Mouse (Mus musculus): ENCODE measurements around the gene Stat5b. TPM values are rescaled to one million over a fixed set of nuclear protein-coding genes. Genes with fewer than 3 reads are reported as not detected.
A peak's percentile ranks its signal among the peaks of the same experiment; 100 is the strongest.

The Stat5b gene
- polyA plus RNA-seq, 1 experiment = 33.2 TPM

DNA sequence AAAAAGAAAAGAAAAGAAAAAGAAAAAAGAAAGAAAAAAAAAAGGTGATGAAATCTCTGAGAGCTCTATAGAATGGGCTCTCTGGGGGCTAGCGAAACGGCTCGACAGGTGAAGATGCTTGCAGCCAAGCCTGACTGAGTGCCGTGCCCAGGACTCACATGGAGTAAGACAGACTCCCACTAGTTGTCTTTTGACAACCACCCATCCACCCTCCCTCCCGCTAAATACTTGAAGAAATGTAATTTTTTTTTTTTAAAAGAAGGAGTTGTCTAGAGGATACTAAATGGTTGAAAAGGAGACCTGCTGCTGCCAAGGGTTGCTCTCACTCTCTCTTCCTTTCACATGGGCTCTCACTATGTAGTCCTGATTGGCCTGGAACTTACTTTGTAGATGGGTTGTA is 111.8 kb downstream of the Stat5b start:
- Histone ChIP-seq H3K4me3 (ENCODE audit: extremely low read depth, insufficient read depth, insufficient read length) (no peak overlapping the region), H3K27ac (ENCODE audit: insufficient read depth, low read length) (no peak overlapping the region), H3K4me1 (ENCODE audit: control insufficient read depth, insufficient read depth, insufficient read length) (peaks cover 18% of the 10 kb centered on the region; the same call in 1 of the 2 replicates), H3K27me3 (ENCODE audit: control insufficient read depth, insufficient read depth, low read length) (no peaks in the 10 kb centered on the region), H3K36me3 (ENCODE audit: control insufficient read depth, insufficient read depth, low read length) (no peaks in the 10 kb centered on the region)
- no peak for DNase-seq (ENCODE audit: low read depth in 1 of 2, low spot score in 2 of 2)
- no peak for TF ChIP-seq POLR2A (IDR thresholded peaks at IDR 0.05; ENCODE audit: low read depth, low read length)
- no peak for TF ChIP-seq CTCF (IDR thresholded peaks at IDR 0.05; ENCODE audit: extremely low read depth, insufficient read depth, insufficient read length, insufficient replicate concordance)
- WGBS = 28% methylated on average over 5 of the region's 5 CpGs

GRCm38 (mm10) chr11:100738066-100738604 is 112.4 kb downstream of the Stat5b start, which contains the start of gene Rab5c:
Gene Rab5c, minus strand, starts transcription at chr11:100738215.
- Histone ChIP-seq H3K27me3 (ENCODE audit: control insufficient read depth, insufficient read depth, low read length) (no peaks in the 10 kb centered on the region), H3K4me3 (ENCODE audit: extremely low read depth, insufficient read depth, insufficient read length) (peak within 1 kb of the TSS; percentile 75), H3K27ac (ENCODE audit: insufficient read depth, low read length) (peak within 1 kb of the TSS; percentile 76), H3K4me1 (ENCODE audit: control insufficient read depth, insufficient read depth, insufficient read length) (peaks cover 18% of the 10 kb centered on the region; the same call in 1 of the 2 replicates), H3K36me3 (ENCODE audit: control insufficient read depth, insufficient read depth, low read length) (no peaks in the 10 kb centered on the region)
- WGBS = under 1% methylated on average over 39 of the region's 39 CpGs
- DNase-seq (ENCODE audit: low read depth in 1 of 2, low spot score in 2 of 2) = peak; percentile 98 to 99
- peak; percentile 39; the same call in 1 of the 2 replicates for TF ChIP-seq POLR2A (IDR thresholded peaks at IDR 0.05; ENCODE audit: low read depth, low read length)
- no peak for TF ChIP-seq CTCF (IDR thresholded peaks at IDR 0.05; ENCODE audit: extremely low read depth, insufficient read depth, insufficient read length, insufficient replicate concordance)

DNA sequence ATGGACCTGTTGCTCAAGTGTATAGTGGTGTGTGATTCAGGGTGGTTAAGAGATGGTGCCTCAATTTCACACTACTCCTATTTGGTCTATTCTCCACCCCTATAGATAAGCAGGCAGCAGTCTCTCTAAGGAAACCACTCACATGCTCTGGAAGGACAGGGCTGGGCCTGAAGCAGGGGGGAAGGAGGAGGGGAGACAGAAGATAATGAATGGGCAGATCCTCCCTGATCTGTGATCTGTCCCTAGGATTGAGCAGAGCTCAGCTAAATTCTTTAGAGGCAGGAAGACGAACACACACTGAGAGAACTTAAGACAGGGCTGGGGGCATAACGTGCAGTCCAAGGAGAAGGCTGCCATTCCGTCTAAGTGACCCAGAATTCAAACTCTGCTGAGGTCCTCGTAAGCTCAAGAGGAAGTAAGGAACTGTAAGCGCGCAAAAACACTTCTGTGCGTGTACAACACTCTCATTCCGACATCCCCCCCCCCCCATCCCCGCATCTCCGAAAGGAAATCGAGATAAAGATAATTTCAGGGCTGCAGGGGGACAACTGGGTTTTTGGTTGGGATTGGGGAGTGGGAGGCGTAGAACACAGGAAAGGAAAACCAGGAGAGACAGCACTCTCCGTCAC is 113.3 kb downstream of the Stat5b start:
- Histone ChIP-seq H3K4me3 (ENCODE audit: extremely low read depth, insufficient read depth, insufficient read length) (peak overlapping the region; percentile 75), H3K36me3 (ENCODE audit: control insufficient read depth, insufficient read depth, low read length) (no peaks in the 10 kb centered on the region), H3K4me1 (ENCODE audit: control insufficient read depth, insufficient read depth, insufficient read length) (peaks cover 18% of the 10 kb centered on the region; the same call in 1 of the 2 replicates), H3K27me3 (ENCODE audit: control insufficient read depth, insufficient read depth, low read length) (no peaks in the 10 kb centered on the region), H3K27ac (ENCODE audit: insufficient read depth, low read length) (peak overlapping the region; percentile 76)
- TF ChIP-seq CTCF (IDR thresholded peaks at IDR 0.05; ENCODE audit: extremely low read depth, insufficient read depth, insufficient read length, insufficient replicate concordance) (no peak), POLR2A (IDR thresholded peaks at IDR 0.05; ENCODE audit: low read depth, low read length) (no peak)
- DNase-seq (ENCODE audit: low read depth in 1 of 2, low spot score in 2 of 2) = no peak
- under 1% methylated on average over 13 of the region's 13 CpGs for WGBS

GRCm38 (mm10) chr11:100736746-100737080 is 113.8 kb downstream of the Stat5b start:
- 53% methylated on average over 4 of the region's 4 CpGs for WGBS
- no peak for DNase-seq (ENCODE audit: low read depth in 1 of 2, low spot score in 2 of 2)
- no peaks in the 10 kb centered on the region for H3K36me3 ChIP-seq (ENCODE audit: control insufficient read depth, insufficient read depth, low read length)
- H3K27me3 ChIP-seq (ENCODE audit: control insufficient read depth, insufficient read depth, low read length) = no peaks in the 10 kb centered on the region
- peaks cover 18% of the 10 kb centered on the region; the same call in 1 of the 2 replicates for H3K4me1 ChIP-seq (ENCODE audit: control insufficient read depth, insufficient read depth, insufficient read length)
- H3K27ac ChIP-seq (ENCODE audit: insufficient read depth, low read length) = peak overlapping the region; percentile 15
- TF ChIP-seq CTCF (IDR thresholded peaks at IDR 0.05; ENCODE audit: extremely low read depth, insufficient read depth, insufficient read length, insufficient replicate concordance) (no peak), POLR2A (IDR thresholded peaks at IDR 0.05; ENCODE audit: low read depth, low read length) (no peak)
- peak overlapping the region; percentile 75 for H3K4me3 ChIP-seq (ENCODE audit: extremely low read depth, insufficient read depth, insufficient read length)

DNA sequence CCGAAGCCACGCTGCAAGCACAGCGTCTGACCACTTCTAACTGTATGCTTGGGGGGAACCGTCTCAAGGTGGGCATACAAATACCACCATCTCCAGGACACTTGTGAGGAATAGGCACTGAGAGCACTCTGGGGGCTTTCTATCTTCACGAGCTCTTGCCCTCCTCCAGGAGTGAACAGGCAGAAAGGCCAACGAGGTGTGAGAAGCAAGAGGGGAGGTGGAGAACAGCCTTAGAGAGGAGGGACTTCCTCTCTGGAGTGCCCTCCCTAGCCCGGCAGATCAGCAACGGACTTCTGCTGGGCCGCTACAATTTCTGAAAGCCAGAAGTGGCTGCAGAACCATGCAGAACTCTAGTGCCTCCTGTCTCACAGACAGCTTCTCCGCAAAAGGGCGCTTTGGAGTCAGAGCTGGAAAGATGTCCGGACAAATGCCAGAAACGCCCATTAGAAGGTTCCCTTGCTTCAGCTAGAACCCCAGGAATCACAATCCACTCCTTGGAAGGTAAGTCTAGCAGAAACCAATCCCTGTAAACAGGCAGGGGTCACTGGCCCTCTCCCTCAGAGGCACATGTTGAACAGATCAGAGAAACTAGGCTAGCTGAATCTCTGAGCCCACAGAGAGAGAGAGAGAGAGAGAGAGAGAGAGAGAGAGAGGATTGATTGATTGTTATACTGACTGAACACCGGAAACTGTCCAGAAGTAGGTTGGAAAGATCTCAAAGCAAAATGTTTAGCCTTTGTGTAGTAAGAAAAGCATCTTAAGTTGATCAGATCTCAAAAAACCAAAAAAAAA is 114.4 kb downstream of the Stat5b start:
- no peak for TF ChIP-seq POLR2A (IDR thresholded peaks at IDR 0.05; ENCODE audit: low read depth, low read length)
- TF ChIP-seq CTCF (IDR thresholded peaks at IDR 0.05; ENCODE audit: extremely low read depth, insufficient read depth, insufficient read length, insufficient replicate concordance) = no peak
- H3K4me1 ChIP-seq (ENCODE audit: control insufficient read depth, insufficient read depth, insufficient read length) = peaks cover 18% of the 10 kb centered on the region; the same call in 1 of the 2 replicates
- WGBS = 9% methylated on average over 14 of the region's 14 CpGs
- H3K27me3 ChIP-seq (ENCODE audit: control insufficient read depth, insufficient read depth, low read length) = no peaks in the 10 kb centered on the region
- no peaks in the 10 kb centered on the region; the same call in 1 of the 2 replicates for H3K36me3 ChIP-seq (ENCODE audit: control insufficient read depth, insufficient read depth, low read length)
- peak overlapping the region; percentile 39 for H3K4me3 ChIP-seq (ENCODE audit: extremely low read depth, insufficient read depth, insufficient read length)
- peak overlapping the region; percentile 43 for H3K27ac ChIP-seq (ENCODE audit: insufficient read depth, low read length)
- DNase-seq (ENCODE audit: low read depth in 1 of 2, low spot score in 2 of 2) = no peak

DNA sequence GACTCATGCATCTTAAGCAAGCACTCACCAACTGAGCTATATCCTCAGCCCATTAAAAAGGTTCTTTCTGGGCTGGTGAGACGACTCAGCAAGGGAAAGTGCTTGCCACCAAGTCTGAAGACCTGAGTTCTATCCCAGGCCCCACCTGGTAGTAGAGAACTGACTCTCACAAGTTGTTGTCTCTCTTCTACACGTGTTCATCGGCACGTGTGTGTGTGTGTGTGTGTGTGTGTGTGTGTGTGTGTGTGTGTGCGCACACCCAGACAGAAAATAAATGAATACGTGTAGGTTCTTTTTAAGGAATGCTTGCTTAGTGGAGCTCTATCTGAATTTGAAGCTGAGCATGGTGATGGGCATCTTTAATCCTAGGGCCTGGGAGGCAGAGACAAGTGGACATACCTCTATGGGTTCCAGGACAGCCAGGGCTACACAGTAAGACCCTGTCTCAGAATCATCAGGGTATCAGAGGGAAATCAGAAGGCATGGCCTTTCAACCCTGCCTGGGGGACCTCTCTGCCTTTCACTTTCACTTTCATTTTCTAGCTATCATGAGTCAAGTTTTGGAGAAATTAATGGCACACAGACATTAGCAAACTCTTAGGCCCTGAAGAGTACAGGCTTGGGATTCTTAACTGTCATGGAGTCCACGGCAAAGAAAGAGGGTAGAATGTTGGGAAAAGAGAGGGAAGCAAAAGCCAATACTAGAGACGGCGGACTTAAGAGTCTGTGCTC is 115.2 kb downstream of the Stat5b start:
- H3K27me3 ChIP-seq (ENCODE audit: control insufficient read depth, insufficient read depth, low read length) = no peaks in the 10 kb centered on the region
- peak overlapping the region; percentile 39 for H3K4me3 ChIP-seq (ENCODE audit: extremely low read depth, insufficient read depth, insufficient read length)
- H3K4me1 ChIP-seq (ENCODE audit: control insufficient read depth, insufficient read depth, insufficient read length) = peaks cover 23% of the 10 kb centered on the region; the same call in 1 of the 2 replicates
- DNase-seq (ENCODE audit: low read depth in 1 of 2, low spot score in 2 of 2) = no peak
- no peaks in the 10 kb centered on the region; the same call in 1 of the 2 replicates for H3K36me3 ChIP-seq (ENCODE audit: control insufficient read depth, insufficient read depth, low read length)
- WGBS = 57% methylated on average over 9 of the region's 9 CpGs
- TF ChIP-seq CTCF (IDR thresholded peaks at IDR 0.05; ENCODE audit: extremely low read depth, insufficient read depth, insufficient read length, insufficient replicate concordance) = no peak
- TF ChIP-seq POLR2A (IDR thresholded peaks at IDR 0.05; ENCODE audit: low read depth, low read length) = no peak
- peak overlapping the region; percentile 43 for H3K27ac ChIP-seq (ENCODE audit: insufficient read depth, low read length)

Other genes starting within 250 kb of the Stat5b start
- 39.5 and 48.9 TPM in 2 replicates for gene Nkiras2, start 231.5 kb downstream of the Stat5b start, polyA plus RNA-seq (2012; rRNA removed)
- 43.9 and 53.7 TPM in 2 replicates for gene Dnajc7, start 230.6 kb downstream of the Stat5b start, polyA plus RNA-seq (2012; rRNA removed)
- gene Zfp385c, start 158.3 kb downstream of the Stat5b start, polyA plus RNA-seq (2012; rRNA removed) = 0.50 and 0.60 TPM in 2 replicates
- 15.1 and 17.6 TPM in 2 replicates for gene Dhx58, start 146.5 kb downstream of the Stat5b start, polyA plus RNA-seq (2012; rRNA removed)
- gene Kat2a, start 138.3 kb downstream of the Stat5b start, polyA plus RNA-seq (2012; rRNA removed) = 31.1 and 39.0 TPM in 2 replicates
- gene Hspb9, start 136.9 kb downstream of the Stat5b start, polyA plus RNA-seq (2012; rRNA removed) = 0.36 TPM in 1 of 2 replicates, not detected in the other
- gene Rab5c, start 112.5 kb downstream of the Stat5b start, polyA plus RNA-seq (2012; rRNA removed) = 183 and 200 TPM in 2 replicates
- 0.82 and 1.5 TPM in 2 replicates for gene Kcnh4, start 90.8 kb downstream of the Stat5b start, polyA plus RNA-seq (2012; rRNA removed)
- gene Hcrt, start 87.8 kb downstream of the Stat5b start, polyA plus RNA-seq (2012; rRNA removed) = 0.22 TPM in 1 of 2 replicates, not detected in the other
- 7.8 and 9.6 TPM in 2 replicates for gene Ghdc, start 79.8 kb downstream of the Stat5b start, polyA plus RNA-seq (2012; rRNA removed)
- gene Stat5a, start 8.6 kb upstream of the Stat5b start, polyA plus RNA-seq (2012; rRNA removed) = 24.7 and 35.7 TPM in 2 replicates
- 65.1 and 80.8 TPM in 2 replicates for gene Stat3, start 88.8 kb upstream of the Stat5b start, polyA plus RNA-seq (2012; rRNA removed)
- 27.0 and 29.1 TPM in 2 replicates for gene Cavin1, start 120.2 kb upstream of the Stat5b start, polyA plus RNA-seq (2012; rRNA removed)
- 41.8 and 46.2 TPM in 2 replicates for gene Atp6v0a1, start 158.7 kb upstream of the Stat5b start, polyA plus RNA-seq (2012; rRNA removed)
- gene Naglu, start 219.3 kb upstream of the Stat5b start, polyA plus RNA-seq (2012; rRNA removed) = 28.6 and 34.8 TPM in 2 replicates
- gene Hsd17b1, start 227.7 kb upstream of the Stat5b start, polyA plus RNA-seq (2012; rRNA removed) = 1.2 and 1.3 TPM in 2 replicates
- gene Coasy, start 231.8 kb upstream of the Stat5b start, polyA plus RNA-seq (2012; rRNA removed) = 26.6 and 36.9 TPM in 2 replicates
- 20.3 and 23.9 TPM in 2 replicates for gene Mlx, start 236.6 kb upstream of the Stat5b start, polyA plus RNA-seq (2012; rRNA removed)
- 0.85 and 0.90 TPM in 2 replicates for gene Psmc3ip, start 244.7 kb upstream of the Stat5b start, polyA plus RNA-seq (2012; rRNA removed)

Data from spleen, adult 2 months (tissue).